Mouse (Mus musculus): ENCODE measurements at regions not wholly inside any gene's neighbourhood (a gene's known extent, or its start where the extent isn't known, plus 50 kb on each side); places are given as distances from the start of the nearest gene placed in this dataset.

DNA sequence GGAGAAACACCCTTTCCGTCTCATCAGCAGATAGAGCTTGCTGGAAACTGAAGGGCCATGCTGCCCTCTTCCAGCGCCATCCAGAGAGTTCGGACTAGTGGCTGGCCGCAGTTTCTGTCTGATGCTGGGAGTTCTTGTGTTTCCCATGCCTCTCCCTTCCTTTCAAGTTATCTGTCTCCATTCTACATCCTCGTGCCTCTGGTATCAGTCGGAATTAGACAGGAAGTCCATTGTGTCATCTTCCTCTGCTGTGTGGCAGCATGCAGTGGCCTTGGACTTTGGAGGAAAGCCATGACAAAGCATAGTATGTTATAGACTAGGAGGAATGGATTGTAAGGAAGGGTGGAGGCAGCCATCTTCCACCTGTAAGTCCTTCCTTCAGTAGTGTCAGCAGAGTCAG lies 201.4 kb downstream of the Tex29 start:
- Histone ChIP-seq H3K4me2 (ENCODE audit: insufficient read depth, low read depth, poor library complexity, severe bottlenecking) (no peak overlapping the region), H3K27me3 (replicated peaks) (peaks cover 59% of the 10 kb centered on the region), H3K79me2 (replicated peaks; ENCODE audit: control insufficient read depth, extremely low read depth, insufficient read depth, poor library complexity, severe bottlenecking) (no peaks in the 10 kb centered on the region), H3K27ac (ENCODE audit: insufficient read depth, low read depth) (no peak overlapping the region), H3K4me3 (replicated peaks in 1 of 3; ENCODE audit: low read depth in 2 of 3, low read length in 2 of 3, poor library complexity in 1 of 3) (no peak overlapping the region), H3K4me1 (ENCODE audit: control insufficient read depth in 1 of 2, insufficient read depth in 2 of 2) (no peaks in the 10 kb centered on the region), H3K9me3 (replicated peaks; ENCODE audit: low read length) (no peaks in the 10 kb centered on the region), H3K9ac (ENCODE audit: insufficient read depth, low read depth) (no peak overlapping the region), H3K36me3 (replicated peaks in 1 of 2; ENCODE audit: control insufficient read depth in 1 of 2, insufficient read depth in 1 of 2, low read length in 1 of 2) (no peaks in the 10 kb centered on the region)
- dilution Hi-C loops (cut with MboI; ENCODE audit: extremely low pct_ligation_motif_present, extremely low pct_unique_long_range_greater_than_20kb, low sequenced_read_pairs), result no loop called here
- no peak for DNase-seq (ENCODE audit: extremely low read depth)
- TF ChIP-seq E2F4 (IDR thresholded peaks at IDR 0.05; ENCODE audit: insufficient replicate concordance, low read depth, low read length), result no peak
- no peak for TF ChIP-seq ETS1 (conservative IDR thresholded peaks at IDR 0.05; ENCODE audit: low read depth, low read length)
- in situ Hi-C loops (cut with MboI; ENCODE audit: low pct_ligation_motif_present, low pct_unique_long_range_greater_than_20kb, low sequenced_read_pairs), result no loop called here

DNA sequence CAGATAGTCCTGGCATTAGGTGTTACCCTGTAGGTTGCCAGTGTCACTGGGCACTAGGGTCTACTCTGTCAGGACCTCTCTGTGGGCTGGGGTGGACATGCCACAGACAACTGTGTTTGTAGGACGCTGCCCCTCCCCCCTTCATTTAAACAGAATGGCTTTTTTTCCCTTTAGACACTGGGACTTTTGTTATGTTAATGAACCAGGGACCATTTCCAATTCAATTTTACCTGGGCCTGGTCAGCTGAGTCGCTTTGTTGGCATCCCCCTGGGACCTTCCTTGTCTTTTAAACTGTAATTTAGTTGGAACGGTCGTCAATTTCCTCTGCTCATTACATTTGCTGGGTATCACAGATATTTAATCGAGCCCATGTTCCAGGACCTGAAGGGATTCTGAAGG lies 210.6 kb downstream of the Tex29 start:
- dilution Hi-C loops (cut with MboI; ENCODE audit: extremely low pct_ligation_motif_present, extremely low pct_unique_long_range_greater_than_20kb, low sequenced_read_pairs), result no loop called here
- Histone ChIP-seq H3K36me3 (replicated peaks in 1 of 2; ENCODE audit: control insufficient read depth in 1 of 2, insufficient read depth in 1 of 2, low read length in 1 of 2) (no peaks in the 10 kb centered on the region), H3K4me1 (ENCODE audit: control insufficient read depth in 1 of 2, insufficient read depth in 2 of 2) (peaks cover 0 to 4% of the 10 kb centered on the region in 2 experiments; a peak in 1 of 4 replicates), H3K9ac (ENCODE audit: insufficient read depth, low read depth) (no peak overlapping the region), H3K27ac (ENCODE audit: insufficient read depth, low read depth) (no peak overlapping the region), H3K4me2 (ENCODE audit: insufficient read depth, low read depth, poor library complexity, severe bottlenecking) (no peak overlapping the region), H3K4me3 (replicated peaks in 1 of 3; ENCODE audit: low read depth in 2 of 3, low read length in 2 of 3, poor library complexity in 1 of 3) (no peak overlapping the region), H3K27me3 (replicated peaks) (peaks cover 42% of the 10 kb centered on the region), H3K79me2 (replicated peaks; ENCODE audit: control insufficient read depth, extremely low read depth, insufficient read depth, poor library complexity, severe bottlenecking) (no peaks in the 10 kb centered on the region), H3K9me3 (replicated peaks; ENCODE audit: low read length) (peaks cover 3% of the 10 kb centered on the region)
- no peak for DNase-seq (ENCODE audit: extremely low read depth)
- TF ChIP-seq MAFK (IDR thresholded peaks at IDR 0.05; ENCODE audit: insufficient replicate concordance, low read length) (no peak), MEF2A (IDR thresholded peaks at IDR 0.05; ENCODE audit: borderline replicate concordance, low read depth, low read length) (no peak), USF1 (IDR thresholded peaks at IDR 0.05; ENCODE audit: low read depth, low read length) (no peak), MYC (IDR thresholded peaks at IDR 0.05; ENCODE audit: low read depth, low read length) (no peak), JUND (conservative IDR thresholded peaks at IDR 0.05; ENCODE audit: low read depth, low read length) (no peak), ELF1 (IDR thresholded peaks at IDR 0.05; ENCODE audit: low read depth, low read length) (no peak), ZC3H11A (IDR thresholded peaks at IDR 0.05; ENCODE audit: low read depth, low read length) (no peak), TBP (conservative IDR thresholded peaks at IDR 0.05; ENCODE audit: low read depth, low read length) (no peak), ZMIZ1 (IDR thresholded peaks at IDR 0.05; ENCODE audit: low read depth, low read length) (no peak), UBTF (IDR thresholded peaks at IDR 0.05; ENCODE audit: low read depth, low read length) (no peak), IRF4 (IDR thresholded peaks at IDR 0.05; ENCODE audit: low read depth, low read length) (no peak), NELFE (IDR thresholded peaks at IDR 0.05; ENCODE audit: low read depth, low read length) (no peak), EP300 (IDR thresholded peaks at IDR 0.05; ENCODE audit: low read length) (no peak)
- in situ Hi-C loops (cut with MboI; ENCODE audit: low pct_ligation_motif_present, low pct_unique_long_range_greater_than_20kb, low sequenced_read_pairs), result no loop called here
